Mouse (Mus musculus): ENCODE measurements around the gene Polr2b.

The Polr2b gene

GRCm38 (mm10) chr5:77386596-77387413, 76.9 kb downstream of the Polr2b start:
- no peak for DNase-seq (ENCODE audit: low spot score in 2 of 2)

GRCm38 (mm10) chr5:77387414-77387704, 77.4 kb downstream of the Polr2b start:
- DNase-seq (ENCODE audit: low spot score in 2 of 2) = no peak

GRCm38 (mm10) chr5:77388359-77388758, 78.4 kb downstream of the Polr2b start:
- no peak for DNase-seq (ENCODE audit: low spot score in 2 of 2)

- DNase-seq (ENCODE audit: low spot score in 2 of 2) = no peak
These were observed 80.3 kb downstream of the Polr2b start for GRCm38 (mm10) chr5:77390272-77390671.

GRCm38 (mm10) chr5:77393094-77393619, 83.2 kb downstream of the Polr2b start:
- no peak for DNase-seq (ENCODE audit: low spot score in 2 of 2)

- no peak for DNase-seq (ENCODE audit: low spot score in 2 of 2)
These were observed 84.2 kb downstream of the Polr2b start for GRCm38 (mm10) chr5:77393990-77394618.

GRCm38 (mm10) chr5:77398285-77399057, 88.5 kb downstream of the Polr2b start:
- DNase-seq (ENCODE audit: low spot score in 2 of 2) = no peak
